Mouse (Mus musculus): ENCODE measurements around the gene Pgap2. TPM values are rescaled to one million over a fixed set of nuclear protein-coding genes. Genes with fewer than 3 reads are reported as not detected.

The Pgap2 gene
- polyA plus RNA-seq, 1 experiment = 131 TPM

DNA sequence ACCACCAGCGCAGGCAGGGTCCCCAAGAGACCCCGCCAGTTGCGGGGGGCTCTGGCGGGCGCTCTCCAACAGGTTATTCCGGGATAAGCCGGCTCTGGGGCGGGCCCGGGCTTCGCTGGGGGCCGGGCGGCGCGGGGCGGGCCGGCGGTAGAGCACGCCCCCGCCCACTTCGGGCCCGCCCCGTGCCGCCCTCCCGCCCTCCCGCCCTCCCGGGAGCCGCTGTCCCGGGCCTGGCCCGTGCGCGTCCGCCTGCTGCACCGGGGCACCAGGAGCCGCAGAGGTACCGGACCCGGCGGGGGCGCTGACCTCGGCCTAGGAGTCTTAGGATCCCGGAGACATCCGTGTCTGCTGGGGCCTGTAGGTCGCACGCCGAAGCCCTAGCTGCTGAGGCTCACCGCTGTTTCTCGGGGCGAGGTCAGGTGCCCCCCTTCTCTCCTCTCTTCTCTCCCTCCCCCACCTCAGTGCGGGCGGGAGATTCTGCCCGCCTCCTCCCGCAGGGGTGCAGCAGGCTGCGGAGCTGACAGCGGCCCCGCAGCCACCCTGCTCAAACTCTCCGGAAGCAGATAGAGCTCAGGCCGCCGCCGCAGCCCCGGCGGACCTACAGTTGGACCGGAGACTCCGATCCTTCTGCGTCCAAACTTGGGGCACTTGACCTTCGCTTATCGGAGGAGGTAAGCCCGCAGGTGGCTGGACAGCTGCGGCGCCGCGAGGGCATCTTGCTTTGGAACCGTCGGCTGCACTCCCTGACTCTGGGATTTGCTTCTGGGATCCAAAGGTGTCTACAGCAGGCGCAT, 57.8 kb downstream of the Pgap2 start, which contains the start of gene Stim1:
Stim1 (plus strand) TSS at position 206 of the 794 bp plus-strand sequence.
- Histone ChIP-seq H3K27me3 (ENCODE audit: control insufficient read depth, insufficient read depth, low read length) (no peaks in the 10 kb centered on the region), H3K27ac (ENCODE audit: control insufficient read depth, insufficient read depth, low read length) (peak within 1 kb of the TSS; percentile 96), H3K4me1 (replicated peaks; ENCODE audit: control insufficient read depth, insufficient read depth, low read length) (peaks cover 19% of the 10 kb centered on the region), H3K36me3 (ENCODE audit: control insufficient read depth, insufficient read depth, low read length) (no peaks in the 10 kb centered on the region), H3K4me3 (ENCODE audit: control insufficient read depth, insufficient read depth, low read length) (peak within 1 kb of the TSS; percentile 70)
- DNase-seq = peak; percentile 76
- TF ChIP-seq POLR2A (IDR thresholded peaks at IDR 0.05; ENCODE audit: control insufficient read depth, extremely low read depth, insufficient read depth, low read length, poor library complexity) (0 out of 2 replicates have a peak, but pooled peaks have one; percentile 1), CTCF (IDR thresholded peaks at IDR 0.05; ENCODE audit: borderline replicate concordance, control insufficient read depth, extremely low read depth, insufficient read depth, low read length, poor library complexity) (no peak)
- WGBS = under 1% methylated on average over 71 of the region's 73 CpGs

DNA sequence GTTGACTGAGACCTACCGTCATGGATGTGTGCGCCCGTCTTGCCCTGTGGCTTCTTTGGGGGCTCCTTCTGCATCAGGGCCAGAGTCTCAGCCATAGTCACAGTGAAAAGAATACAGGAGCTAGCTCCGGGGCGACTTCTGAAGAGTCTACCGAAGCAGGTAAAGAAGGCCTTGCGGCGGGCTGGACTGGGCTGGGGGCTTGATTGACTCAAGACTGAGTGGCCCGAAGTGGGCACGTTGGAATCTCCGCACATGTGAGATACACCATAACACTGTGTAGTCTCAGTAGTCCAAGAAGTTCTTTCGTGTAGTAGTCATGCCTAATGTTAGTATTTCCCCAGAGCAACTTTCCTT, 58.4 kb downstream of the Pgap2 start:
- DNase-seq = peak; percentile 39
- H3K27me3 ChIP-seq (ENCODE audit: control insufficient read depth, insufficient read depth, low read length) = no peaks in the 10 kb centered on the region
- TF ChIP-seq CTCF (IDR thresholded peaks at IDR 0.05; ENCODE audit: borderline replicate concordance, control insufficient read depth, extremely low read depth, insufficient read depth, low read length, poor library complexity) = no peak
- H3K27ac ChIP-seq (ENCODE audit: control insufficient read depth, insufficient read depth, low read length) = no peak overlapping the region
- peaks cover 19% of the 10 kb centered on the region for H3K4me1 ChIP-seq (replicated peaks; ENCODE audit: control insufficient read depth, insufficient read depth, low read length)
- 5% methylated on average over 12 of the region's 12 CpGs for WGBS
- peak overlapping the region; percentile 70 for H3K4me3 ChIP-seq (ENCODE audit: control insufficient read depth, insufficient read depth, low read length)
- H3K36me3 ChIP-seq (ENCODE audit: control insufficient read depth, insufficient read depth, low read length) = no peaks in the 10 kb centered on the region

DNA sequence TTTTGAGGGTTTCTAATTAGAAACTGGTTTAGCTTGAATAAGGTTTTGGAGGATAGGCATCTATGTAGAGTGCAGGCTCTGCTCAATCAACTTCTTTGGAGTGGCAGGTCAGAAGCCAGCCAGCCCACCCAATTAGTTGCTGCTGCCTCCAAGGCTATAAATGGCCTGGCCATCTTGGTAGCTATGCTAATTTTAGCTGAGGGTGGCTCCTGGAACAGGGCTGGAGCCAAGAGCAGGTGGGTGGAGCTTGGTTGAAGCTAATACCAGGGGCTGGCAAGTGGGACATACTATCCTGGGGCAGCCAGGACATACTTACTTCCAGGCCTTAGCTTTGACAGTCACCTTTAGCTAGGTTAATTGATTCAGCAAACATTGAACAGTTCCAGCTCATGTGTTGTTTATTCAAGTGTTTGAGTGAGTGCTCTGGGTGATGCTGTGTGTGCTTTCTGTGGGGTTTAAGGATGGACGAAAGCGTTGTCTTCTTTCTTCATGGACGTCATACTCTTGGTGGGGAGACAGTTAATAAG, 62.5 kb downstream of the Pgap2 start:
- Histone ChIP-seq H3K4me3 (ENCODE audit: control insufficient read depth, insufficient read depth, low read length) (no peak overlapping the region), H3K27ac (ENCODE audit: control insufficient read depth, insufficient read depth, low read length) (no peak overlapping the region), H3K4me1 (replicated peaks; ENCODE audit: control insufficient read depth, insufficient read depth, low read length) (peaks cover 6% of the 10 kb centered on the region), H3K27me3 (ENCODE audit: control insufficient read depth, insufficient read depth, low read length) (no peaks in the 10 kb centered on the region), H3K36me3 (ENCODE audit: control insufficient read depth, insufficient read depth, low read length) (no peaks in the 10 kb centered on the region; the same call in 1 of the 2 replicates)
- TF ChIP-seq CTCF (IDR thresholded peaks at IDR 0.05; ENCODE audit: borderline replicate concordance, control insufficient read depth, extremely low read depth, insufficient read depth, low read length, poor library complexity) = no peak
- 99% methylated on average over 3 of the region's 3 CpGs for WGBS
- no peak for DNase-seq

DNA sequence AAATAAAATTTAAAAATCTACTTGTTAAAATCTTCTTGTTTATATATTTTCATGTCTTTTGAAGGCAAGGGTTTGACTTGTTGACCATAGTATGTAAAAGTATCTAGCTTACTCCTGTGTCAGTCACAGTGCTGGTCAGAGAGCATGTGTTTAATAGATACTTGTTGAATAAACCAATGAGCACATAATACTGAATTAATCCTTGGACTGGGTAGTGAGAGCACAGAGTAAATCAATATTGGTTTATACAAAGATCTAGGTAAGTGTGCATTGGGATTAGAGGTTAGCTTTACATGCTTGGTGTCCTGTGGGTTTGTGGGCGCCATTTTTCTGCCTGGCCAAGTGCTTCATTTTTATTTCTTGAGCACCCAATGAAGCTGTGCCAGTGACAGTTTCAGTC, 71.4 kb downstream of the Pgap2 start:
- Histone ChIP-seq H3K4me3 (ENCODE audit: control insufficient read depth, insufficient read depth, low read length) (no peak overlapping the region), H3K27me3 (ENCODE audit: control insufficient read depth, insufficient read depth, low read length) (no peaks in the 10 kb centered on the region), H3K36me3 (ENCODE audit: control insufficient read depth, insufficient read depth, low read length) (no peaks in the 10 kb centered on the region), H3K27ac (ENCODE audit: control insufficient read depth, insufficient read depth, low read length) (no peak overlapping the region), H3K4me1 (replicated peaks; ENCODE audit: control insufficient read depth, insufficient read depth, low read length) (no peaks in the 10 kb centered on the region)
- 100% methylated on average over 1 of the region's 1 CpGs for WGBS
- DNase-seq = no peak
- TF ChIP-seq POLR2A (IDR thresholded peaks at IDR 0.05; ENCODE audit: control insufficient read depth, extremely low read depth, insufficient read depth, low read length, poor library complexity) = no peak
- TF ChIP-seq CTCF (IDR thresholded peaks at IDR 0.05; ENCODE audit: borderline replicate concordance, control insufficient read depth, extremely low read depth, insufficient read depth, low read length, poor library complexity) = no peak

DNA sequence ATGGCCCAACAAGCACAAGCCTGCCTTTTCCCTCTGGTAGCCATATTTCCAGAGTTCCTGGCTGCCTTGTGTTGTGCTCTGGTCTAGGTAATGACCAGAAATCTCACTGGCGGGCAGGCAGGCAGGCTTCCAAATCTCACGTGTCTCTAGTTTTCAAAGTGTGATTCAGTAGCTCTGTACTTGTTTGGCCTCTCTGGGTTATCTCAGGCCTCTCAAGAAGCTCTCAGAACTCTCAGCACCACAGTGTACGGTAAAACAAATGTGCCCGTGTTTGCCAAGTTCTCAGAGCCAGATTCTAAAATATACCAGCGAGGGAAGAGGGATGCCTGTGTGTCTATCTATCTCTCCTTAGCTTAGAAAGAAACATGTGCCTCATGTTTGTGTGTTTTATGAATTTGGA, 72.3 kb downstream of the Pgap2 start:
- no peak for DNase-seq
- no peaks in the 10 kb centered on the region for H3K27me3 ChIP-seq (ENCODE audit: control insufficient read depth, insufficient read depth, low read length)
- H3K27ac ChIP-seq (ENCODE audit: control insufficient read depth, insufficient read depth, low read length) = no peak overlapping the region
- no peaks in the 10 kb centered on the region for H3K36me3 ChIP-seq (ENCODE audit: control insufficient read depth, insufficient read depth, low read length)
- 93% methylated on average over 5 of the region's 5 CpGs for WGBS
- no peaks in the 10 kb centered on the region for H3K4me1 ChIP-seq (replicated peaks; ENCODE audit: control insufficient read depth, insufficient read depth, low read length)
- no peak overlapping the region for H3K4me3 ChIP-seq (ENCODE audit: control insufficient read depth, insufficient read depth, low read length)
- no peak for TF ChIP-seq POLR2A (IDR thresholded peaks at IDR 0.05; ENCODE audit: control insufficient read depth, extremely low read depth, insufficient read depth, low read length, poor library complexity)
- TF ChIP-seq CTCF (IDR thresholded peaks at IDR 0.05; ENCODE audit: borderline replicate concordance, control insufficient read depth, extremely low read depth, insufficient read depth, low read length, poor library complexity) = no peak

Other genes with a start within 250 kb of the Pgap2 start
- gene Il18bp, start 191.5 kb upstream of the Pgap2 start, polyA plus RNA-seq (2012; rRNA removed) = 57.9 and 80.7 TPM in 2 replicates
- gene Rnf121, start 144.7 kb upstream of the Pgap2 start, polyA plus RNA-seq (2012; rRNA removed) = 41.0 and 42.1 TPM in 2 replicates
- gene Xndc1, start 144.7 kb upstream of the Pgap2 start, polyA plus RNA-seq (2012; rRNA removed) = 47.7 and 54.3 TPM in 2 replicates
- 11.9 and 12.1 TPM in 2 replicates for gene Xntrpc, start 144.5 kb upstream of the Pgap2 start, polyA plus RNA-seq (2012; rRNA removed)
- 0.61 and 0.92 TPM in 2 replicates for gene Trpc2, start 127.1 kb upstream of the Pgap2 start, polyA plus RNA-seq (2012; rRNA removed)
- 15.7 and 23.7 TPM in 2 replicates for gene Art1, start 108.5 kb upstream of the Pgap2 start, polyA plus RNA-seq (2012; rRNA removed)
- 2.4 and 3.7 TPM in 2 replicates for gene Art5, start 100.7 kb upstream of the Pgap2 start, polyA plus RNA-seq (2012; rRNA removed)
- 1.7 and 1.8 TPM in 2 replicates for gene Chrna10, start 93.4 kb upstream of the Pgap2 start, polyA plus RNA-seq (2012; rRNA removed)
- gene Nup98, start within 50 bp of the Pgap2 start, polyA plus RNA-seq (2012; rRNA removed) = 23.7 and 28.1 TPM in 2 replicates
- 221 and 282 TPM in 2 replicates for gene Rhog, start 45.8 kb downstream of the Pgap2 start, polyA plus RNA-seq (2012; rRNA removed)
- 98.6 and 107 TPM in 2 replicates for gene Stim1, start 57.6 kb downstream of the Pgap2 start, polyA plus RNA-seq (2012; rRNA removed)
- gene Rrm1, start 231.5 kb downstream of the Pgap2 start, polyA plus RNA-seq (2012; rRNA removed) = 46.3 and 67.1 TPM in 2 replicates

All from thymus, adult 2 months (tissue).